Mouse (Mus musculus): ENCODE measurements around the gene Tarm1. TPM values are rescaled to one million over a fixed set of nuclear protein-coding genes. Genes with fewer than 3 reads are reported as not detected.
A peak's percentile ranks its signal among the peaks of the same experiment; 100 is the strongest.

Gene Tarm1
- polyA plus RNA-seq, 1 experiment from 2014 or later, result not detected

GRCm38 (mm10) chr7:3448737-3449454, 53.5 kb downstream of the Tarm1 start:
- no peaks in the 10 kb centered on the region for H3K9me3 ChIP-seq (ENCODE audit: control insufficient read depth, low read length)
- no peaks in the 10 kb centered on the region for H3K4me1 ChIP-seq (replicated peaks; ENCODE audit: control insufficient read depth, insufficient read depth, low read length)
- H3K4me3 ChIP-seq (ENCODE audit: low read depth, low read length), result no peak overlapping the region
- H3K27me3 ChIP-seq (replicated peaks; ENCODE audit: control insufficient read depth, insufficient read depth, low read length), result no peaks in the 10 kb centered on the region
- H3K36me3 ChIP-seq (ENCODE audit: control insufficient read depth, insufficient read depth, low read length), result no peaks in the 10 kb centered on the region
- no peak overlapping the region for H3K4me2 ChIP-seq (ENCODE audit: low read length)
- no peak overlapping the region for H3K9ac ChIP-seq (ENCODE audit: low read length)
- WGBS, result 23% methylated on average over 15 of the region's 15 CpGs
- DNase-seq (ENCODE audit: low spot score), result peak; percentile 90
- ATAC-seq (replicated peaks; ENCODE audit: low FRiP score, low TSS enrichment, low read depth), result peak; percentile 15; the same call in 1 of the 2 replicates
- no peak overlapping the region for H3K27ac ChIP-seq (ENCODE audit: low read depth)

- Histone ChIP-seq H3K36me3 (ENCODE audit: control insufficient read depth, insufficient read depth, low read length) (no peaks in the 10 kb centered on the region), H3K27me3 (replicated peaks; ENCODE audit: control insufficient read depth, insufficient read depth, low read length) (no peaks in the 10 kb centered on the region), H3K9ac (ENCODE audit: low read length) (no peak overlapping the region), H3K4me2 (ENCODE audit: low read length) (no peak overlapping the region), H3K9me3 (ENCODE audit: control insufficient read depth, low read length) (no peaks in the 10 kb centered on the region), H3K4me3 (ENCODE audit: low read depth, low read length) (no peak overlapping the region), H3K4me1 (replicated peaks; ENCODE audit: control insufficient read depth, insufficient read depth, low read length) (no peaks in the 10 kb centered on the region), H3K27ac (ENCODE audit: low read depth) (no peak overlapping the region)
- no peak for DNase-seq (ENCODE audit: low spot score)
- WGBS, result 81% methylated on average over 4 of the region's 4 CpGs
- no peak for ATAC-seq (replicated peaks; ENCODE audit: low FRiP score, low TSS enrichment, low read depth)
Observed at GRCm38 (mm10) chr7:3447026-3447425, 55.4 kb downstream of the Tarm1 start.

- no peak overlapping the region for H3K27ac ChIP-seq (ENCODE audit: low read depth)
- H3K4me2 ChIP-seq (ENCODE audit: low read length), result no peak overlapping the region
- no peaks in the 10 kb centered on the region for H3K4me1 ChIP-seq (replicated peaks; ENCODE audit: control insufficient read depth, insufficient read depth, low read length)
- no peak overlapping the region for H3K4me3 ChIP-seq (ENCODE audit: low read depth, low read length)
- WGBS, result 60% methylated on average over 3 of the region's 3 CpGs
- DNase-seq (ENCODE audit: low spot score) (no peak), ATAC-seq (replicated peaks; ENCODE audit: low FRiP score, low TSS enrichment, low read depth) (no peak)
- H3K9me3 ChIP-seq (ENCODE audit: control insufficient read depth, low read length), result no peaks in the 10 kb centered on the region
- no peaks in the 10 kb centered on the region for H3K36me3 ChIP-seq (ENCODE audit: control insufficient read depth, insufficient read depth, low read length)
- no peaks in the 10 kb centered on the region for H3K27me3 ChIP-seq (replicated peaks; ENCODE audit: control insufficient read depth, insufficient read depth, low read length)
- H3K9ac ChIP-seq (ENCODE audit: low read length), result no peak overlapping the region
Observed at GRCm38 (mm10) chr7:3446584-3446983, 55.8 kb downstream of the Tarm1 start.

GRCm38 (mm10) chr7:3444678-3445077, 57.7 kb downstream of the Tarm1 start:
- ATAC-seq (replicated peaks; ENCODE audit: low FRiP score, low TSS enrichment, low read depth), result no peak
- Histone ChIP-seq H3K27ac (ENCODE audit: low read depth) (no peak overlapping the region), H3K27me3 (replicated peaks; ENCODE audit: control insufficient read depth, insufficient read depth, low read length) (no peaks in the 10 kb centered on the region), H3K4me2 (ENCODE audit: low read length) (no peak overlapping the region), H3K9me3 (ENCODE audit: control insufficient read depth, low read length) (no peaks in the 10 kb centered on the region), H3K36me3 (ENCODE audit: control insufficient read depth, insufficient read depth, low read length) (no peaks in the 10 kb centered on the region), H3K4me1 (replicated peaks; ENCODE audit: control insufficient read depth, insufficient read depth, low read length) (no peaks in the 10 kb centered on the region), H3K9ac (ENCODE audit: low read length) (no peak overlapping the region), H3K4me3 (ENCODE audit: low read depth, low read length) (no peak overlapping the region)
- 69% methylated on average over 3 of the region's 3 CpGs for WGBS
- no peak for DNase-seq (ENCODE audit: low spot score)

GRCm38 (mm10) chr7:3442476-3443062, 59.9 kb downstream of the Tarm1 start:
- Histone ChIP-seq H3K27ac (ENCODE audit: low read depth) (no peak overlapping the region), H3K4me3 (ENCODE audit: low read depth, low read length) (no peak overlapping the region), H3K27me3 (replicated peaks; ENCODE audit: control insufficient read depth, insufficient read depth, low read length) (no peaks in the 10 kb centered on the region), H3K4me2 (ENCODE audit: low read length) (no peak overlapping the region), H3K4me1 (replicated peaks; ENCODE audit: control insufficient read depth, insufficient read depth, low read length) (no peaks in the 10 kb centered on the region), H3K9ac (ENCODE audit: low read length) (no peak overlapping the region), H3K36me3 (ENCODE audit: control insufficient read depth, insufficient read depth, low read length) (no peaks in the 10 kb centered on the region), H3K9me3 (ENCODE audit: control insufficient read depth, low read length) (no peaks in the 10 kb centered on the region)
- WGBS, result 83% methylated on average over 10 of the region's 10 CpGs
- ATAC-seq (replicated peaks; ENCODE audit: low FRiP score, low TSS enrichment, low read depth), result no peak
- no peak for DNase-seq (ENCODE audit: low spot score)

GRCm38 (mm10) chr7:3440526-3440925, 61.9 kb downstream of the Tarm1 start:
- WGBS, result 65% methylated on average over 8 of the region's 8 CpGs
- no peaks in the 10 kb centered on the region for H3K27me3 ChIP-seq (replicated peaks; ENCODE audit: control insufficient read depth, insufficient read depth, low read length)
- H3K36me3 ChIP-seq (ENCODE audit: control insufficient read depth, insufficient read depth, low read length), result no peaks in the 10 kb centered on the region
- no peak overlapping the region for H3K4me2 ChIP-seq (ENCODE audit: low read length)
- no peaks in the 10 kb centered on the region for H3K9me3 ChIP-seq (ENCODE audit: control insufficient read depth, low read length)
- DNase-seq (ENCODE audit: low spot score), result no peak
- H3K27ac ChIP-seq (ENCODE audit: low read depth), result no peak overlapping the region
- no peak overlapping the region for H3K4me3 ChIP-seq (ENCODE audit: low read depth, low read length)
- ATAC-seq (replicated peaks; ENCODE audit: low FRiP score, low TSS enrichment, low read depth), result no peak
- no peak overlapping the region for H3K9ac ChIP-seq (ENCODE audit: low read length)
- no peaks in the 10 kb centered on the region for H3K4me1 ChIP-seq (replicated peaks; ENCODE audit: control insufficient read depth, insufficient read depth, low read length)

- Histone ChIP-seq H3K4me2 (ENCODE audit: low read length) (no peak overlapping the region), H3K27ac (ENCODE audit: low read depth) (no peak overlapping the region), H3K27me3 (replicated peaks; ENCODE audit: control insufficient read depth, insufficient read depth, low read length) (no peaks in the 10 kb centered on the region), H3K36me3 (ENCODE audit: control insufficient read depth, insufficient read depth, low read length) (no peaks in the 10 kb centered on the region), H3K9ac (ENCODE audit: low read length) (no peak overlapping the region), H3K9me3 (ENCODE audit: control insufficient read depth, low read length) (no peaks in the 10 kb centered on the region), H3K4me3 (ENCODE audit: low read depth, low read length) (no peak overlapping the region), H3K4me1 (replicated peaks; ENCODE audit: control insufficient read depth, insufficient read depth, low read length) (no peaks in the 10 kb centered on the region)
- no peak for ATAC-seq (replicated peaks; ENCODE audit: low FRiP score, low TSS enrichment, low read depth)
- WGBS, result 87% methylated on average over 10 of the region's 11 CpGs
- DNase-seq (ENCODE audit: low spot score), result no peak
Observed at GRCm38 (mm10) chr7:3439984-3440383, 62.4 kb downstream of the Tarm1 start.

GRCm38 (mm10) chr7:3437941-3438340, 64.5 kb downstream of the Tarm1 start:
- ATAC-seq (replicated peaks; ENCODE audit: low FRiP score, low TSS enrichment, low read depth) (no peak), DNase-seq (ENCODE audit: low spot score) (no peak)
- no peak overlapping the region for H3K9ac ChIP-seq (ENCODE audit: low read length)
- no peak overlapping the region for H3K4me2 ChIP-seq (ENCODE audit: low read length)
- no peaks in the 10 kb centered on the region for H3K4me1 ChIP-seq (replicated peaks; ENCODE audit: control insufficient read depth, insufficient read depth, low read length)
- H3K4me3 ChIP-seq (ENCODE audit: low read depth, low read length), result no peak overlapping the region
- H3K36me3 ChIP-seq (ENCODE audit: control insufficient read depth, insufficient read depth, low read length), result no peaks in the 10 kb centered on the region
- WGBS, result 44% methylated on average over 5 of the region's 5 CpGs
- no peaks in the 10 kb centered on the region for H3K27me3 ChIP-seq (replicated peaks; ENCODE audit: control insufficient read depth, insufficient read depth, low read length)
- H3K9me3 ChIP-seq (ENCODE audit: control insufficient read depth, low read length), result no peaks in the 10 kb centered on the region
- H3K27ac ChIP-seq (ENCODE audit: low read depth), result no peak overlapping the region

Data from intestine, embryonic 14.5 days (tissue).